Mouse (Mus musculus): ENCODE data around the gene Ppp2ca. TPM values are rescaled to one million over a fixed set of nuclear protein-coding genes. Genes with fewer than 3 reads are reported as not detected.

Gene Ppp2ca
- polyA plus RNA-seq, 1 experiment from 2014 or later, result 80.6 TPM

- Histone ChIP-seq H3K9ac (no peak overlapping the region), H3K9me3 (replicated peaks) (no peaks in the 10 kb centered on the region), H3K4me1 (peaks cover 15% of the 10 kb centered on the region), H3K4me3 (replicated peaks) (no peak overlapping the region), H3K36me3 (no peaks in the 10 kb centered on the region), H3K27me3 (no peaks in the 10 kb centered on the region), H3K4me2 (no peak overlapping the region), H3K27ac (no peak overlapping the region)
- WGBS, result 51% methylated on average over 19 of the region's 19 CpGs
- no peak for ATAC-seq (replicated peaks; ENCODE audit: low FRiP score)
Measured at GRCm38 (mm10) chr11:52075794-52076633, 22.5 kb upstream of the Ppp2ca start.

DNA sequence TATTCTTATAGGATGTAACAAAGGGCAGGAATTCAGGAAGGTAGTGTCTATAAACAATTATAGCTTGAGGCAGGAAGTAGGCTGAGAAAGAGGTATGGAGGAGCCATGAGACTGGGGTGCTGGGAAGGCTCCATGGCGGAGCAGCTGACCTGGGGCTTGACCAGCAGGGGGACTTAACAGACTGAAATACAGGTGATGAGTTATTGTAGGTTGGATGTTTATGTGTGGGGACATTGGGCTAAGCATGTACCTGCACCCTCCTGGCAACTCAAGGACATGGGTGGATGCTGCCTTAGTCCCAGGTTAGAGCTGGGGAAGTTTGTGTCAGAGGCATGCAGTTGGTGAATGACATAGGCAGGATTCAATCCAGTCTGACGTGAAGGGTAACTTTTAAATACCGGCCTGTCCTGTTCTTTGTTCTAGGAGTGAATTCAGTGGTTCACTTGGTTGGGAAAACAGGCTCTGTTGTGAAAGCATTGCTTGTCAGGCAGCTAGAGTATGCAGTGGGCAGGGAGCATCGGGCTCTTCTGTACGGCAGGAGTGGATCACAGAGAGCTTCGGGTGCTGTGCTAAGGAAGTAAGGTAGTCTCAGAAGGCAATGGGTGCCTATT is 21.6 kb upstream of the Ppp2ca start:
- no peak overlapping the region for H3K4me3 ChIP-seq (replicated peaks)
- H3K9me3 ChIP-seq (replicated peaks), result no peaks in the 10 kb centered on the region
- H3K27ac ChIP-seq, result no peak overlapping the region
- no peak overlapping the region for H3K4me2 ChIP-seq
- WGBS, result 80% methylated on average over 6 of the region's 6 CpGs
- no peak for ATAC-seq (replicated peaks; ENCODE audit: low FRiP score)
- H3K36me3 ChIP-seq, result no peaks in the 10 kb centered on the region
- H3K4me1 ChIP-seq, result peaks cover 15% of the 10 kb centered on the region
- H3K27me3 ChIP-seq, result no peaks in the 10 kb centered on the region
- H3K9ac ChIP-seq, result no peak overlapping the region

DNA sequence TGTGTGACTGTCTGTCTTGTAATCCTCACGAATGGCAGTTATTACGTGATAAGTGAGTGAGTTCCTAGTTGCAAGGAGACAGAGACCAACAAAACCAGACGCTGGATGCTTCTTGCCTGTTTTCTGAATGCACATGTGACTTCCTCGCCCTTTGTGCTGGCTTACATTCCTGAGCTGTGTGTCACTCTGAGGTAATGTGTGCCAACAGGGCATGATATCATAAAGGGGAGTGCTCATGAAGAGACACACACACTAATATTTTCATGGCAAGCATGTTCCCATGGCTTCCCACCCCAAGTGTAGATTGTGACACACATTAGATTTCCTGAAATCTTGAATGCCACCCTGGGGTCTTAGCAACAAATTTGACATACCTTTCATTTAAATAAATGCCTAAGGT is 20.5 kb upstream of the Ppp2ca start:
- Histone ChIP-seq H3K4me2 (no peak overlapping the region), H3K27me3 (no peaks in the 10 kb centered on the region), H3K36me3 (no peaks in the 10 kb centered on the region), H3K4me3 (replicated peaks) (no peak overlapping the region), H3K27ac (no peak overlapping the region), H3K9ac (no peak overlapping the region), H3K9me3 (replicated peaks) (no peaks in the 10 kb centered on the region), H3K4me1 (peaks cover 15% of the 10 kb centered on the region)
- 76% methylated on average over 4 of the region's 4 CpGs for WGBS
- no peak for ATAC-seq (replicated peaks; ENCODE audit: low FRiP score)

GRCm38 (mm10) chr11:52079978-52080377 is 18.5 kb upstream of the Ppp2ca start:
- Histone ChIP-seq H3K27me3 (no peaks in the 10 kb centered on the region), H3K9me3 (replicated peaks) (no peaks in the 10 kb centered on the region), H3K9ac (no peak overlapping the region), H3K27ac (peak overlapping the region; percentile 64), H3K36me3 (no peaks in the 10 kb centered on the region), H3K4me2 (no peak overlapping the region), H3K4me1 (peaks cover 15% of the 10 kb centered on the region), H3K4me3 (replicated peaks) (no peak overlapping the region)
- peak; percentile 73 for ATAC-seq (replicated peaks; ENCODE audit: low FRiP score)
- 15% methylated on average over 5 of the region's 5 CpGs for WGBS

- Histone ChIP-seq H3K27ac (peak overlapping the region; percentile 64; the same call in 1 of the 2 replicates), H3K27me3 (no peaks in the 10 kb centered on the region), H3K4me1 (peaks cover 14% of the 10 kb centered on the region), H3K4me2 (no peak overlapping the region), H3K9me3 (replicated peaks) (no peaks in the 10 kb centered on the region), H3K36me3 (no peaks in the 10 kb centered on the region), H3K9ac (no peak overlapping the region), H3K4me3 (replicated peaks) (no peak overlapping the region)
- WGBS, result 91% methylated on average over 2 of the region's 2 CpGs
- ATAC-seq (replicated peaks; ENCODE audit: low FRiP score), result no peak
Measured at GRCm38 (mm10) chr11:52080656-52081055, 17.8 kb upstream of the Ppp2ca start.

DNA sequence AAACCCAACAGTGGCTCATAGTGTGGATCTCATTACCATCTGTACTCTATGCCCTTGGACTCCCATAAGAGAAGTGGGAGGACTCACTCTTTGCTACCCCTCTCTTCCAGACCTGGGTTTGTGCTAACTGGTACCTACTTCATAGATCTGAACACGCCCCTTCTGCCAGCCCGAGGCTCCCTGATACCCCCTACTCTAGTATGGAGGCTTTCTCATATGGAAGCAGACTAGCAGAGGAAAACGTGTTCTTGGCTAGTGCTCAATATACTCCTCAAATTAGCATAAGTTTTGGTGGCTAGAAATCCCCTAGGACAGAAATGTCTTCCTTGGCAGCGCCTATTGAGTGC is 12.7 kb upstream of the Ppp2ca start:
- no peaks in the 10 kb centered on the region for H3K36me3 ChIP-seq
- H3K27ac ChIP-seq, result no peak overlapping the region
- no peak overlapping the region for H3K9ac ChIP-seq
- H3K4me2 ChIP-seq, result no peak overlapping the region
- no peaks in the 10 kb centered on the region for H3K27me3 ChIP-seq
- H3K4me3 ChIP-seq (replicated peaks), result no peak overlapping the region
- H3K4me1 ChIP-seq, result peaks cover 12% of the 10 kb centered on the region
- 76% methylated on average over 4 of the region's 4 CpGs for WGBS
- no peak for ATAC-seq (replicated peaks; ENCODE audit: low FRiP score)
- H3K9me3 ChIP-seq (replicated peaks), result no peaks in the 10 kb centered on the region

DNA sequence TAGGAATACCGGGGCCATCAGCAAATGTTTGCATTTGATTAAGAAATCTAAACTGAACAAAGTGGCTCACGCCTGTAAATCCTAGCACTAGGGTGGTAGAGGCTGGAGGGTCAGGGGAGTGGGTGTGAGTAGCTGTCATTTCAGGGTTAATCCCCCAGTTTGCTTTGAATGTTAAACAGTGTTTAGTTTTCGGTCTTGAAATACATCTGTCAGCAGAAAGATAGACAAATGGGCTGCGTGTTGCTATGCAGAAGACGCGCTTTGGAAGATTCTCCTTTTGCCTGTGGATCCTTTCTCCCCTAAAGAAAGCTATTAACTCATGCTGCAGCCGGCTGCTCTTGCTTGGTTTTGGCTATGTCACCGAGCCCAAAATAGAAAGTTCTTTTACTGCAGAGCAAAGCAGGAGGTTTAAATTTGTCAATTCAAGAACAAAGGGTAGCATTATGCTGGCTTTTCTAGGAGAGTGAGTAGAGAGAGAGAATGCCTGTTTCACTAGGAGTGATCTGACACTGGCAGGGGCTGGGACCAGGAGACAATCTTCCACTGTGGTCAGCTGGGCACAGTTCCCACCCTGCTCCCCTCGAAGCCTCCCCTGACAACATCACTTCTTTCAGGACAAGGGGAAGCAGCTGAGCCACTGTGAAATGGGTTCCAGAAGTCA is 12.1 kb upstream of the Ppp2ca start:
- H3K9me3 ChIP-seq (replicated peaks), result no peaks in the 10 kb centered on the region
- H3K9ac ChIP-seq, result no peak overlapping the region
- no peaks in the 10 kb centered on the region for H3K27me3 ChIP-seq
- 58% methylated on average over 9 of the region's 9 CpGs for WGBS
- H3K36me3 ChIP-seq, result no peaks in the 10 kb centered on the region
- no peak for ATAC-seq (replicated peaks; ENCODE audit: low FRiP score)
- no peak overlapping the region for H3K4me2 ChIP-seq
- H3K4me3 ChIP-seq (replicated peaks), result no peak overlapping the region
- H3K27ac ChIP-seq, result no peak overlapping the region
- H3K4me1 ChIP-seq, result peaks cover 12% of the 10 kb centered on the region

GRCm38 (mm10) chr11:52089291-52089690 is 9.2 kb upstream of the Ppp2ca start:
- ATAC-seq (replicated peaks; ENCODE audit: low FRiP score), result peak; percentile 43; the same call in 1 of the 2 replicates
- H3K4me2 ChIP-seq, result peak overlapping the region; percentile 44

GRCm38 (mm10) chr11:52091261-52091660 is 7.2 kb upstream of the Ppp2ca start:
- Histone ChIP-seq H3K36me3 (no peaks in the 10 kb centered on the region), H3K4me1 (peaks cover 12% of the 10 kb centered on the region), H3K27ac (no peak overlapping the region), H3K4me2 (no peak overlapping the region), H3K9ac (no peak overlapping the region), H3K27me3 (no peaks in the 10 kb centered on the region), H3K4me3 (replicated peaks) (no peak overlapping the region), H3K9me3 (replicated peaks) (no peaks in the 10 kb centered on the region)
- ATAC-seq (replicated peaks; ENCODE audit: low FRiP score), result no peak
- whole genome bisulfite sequencing, result 88% methylated on average over 9 of the region's 9 CpGs

More at GRCm38 (mm10) chr11:52089291-52089690, 9.2 kb upstream of the Ppp2ca start:
- H3K27ac ChIP-seq, result peak overlapping the region; percentile 60
- 28% methylated on average over 8 of the region's 8 CpGs for WGBS
- H3K27me3 ChIP-seq, result no peaks in the 10 kb centered on the region
- no peak overlapping the region for H3K9ac ChIP-seq
- no peak overlapping the region for H3K4me3 ChIP-seq (replicated peaks)
- H3K9me3 ChIP-seq (replicated peaks), result no peaks in the 10 kb centered on the region
- no peaks in the 10 kb centered on the region for H3K36me3 ChIP-seq
- peaks cover 12% of the 10 kb centered on the region for H3K4me1 ChIP-seq

- Histone ChIP-seq H3K9me3 (replicated peaks) (no peaks in the 10 kb centered on the region), H3K4me1 (peaks cover 11% of the 10 kb centered on the region), H3K9ac (no peak overlapping the region), H3K36me3 (no peaks in the 10 kb centered on the region), H3K27me3 (no peaks in the 10 kb centered on the region), H3K4me2 (no peak overlapping the region), H3K4me3 (replicated peaks) (no peak overlapping the region), H3K27ac (peak overlapping the region; percentile 48; the same call in 1 of the 2 replicates)
- ATAC-seq (replicated peaks; ENCODE audit: low FRiP score), result no peak
- WGBS, result 49% methylated on average over 5 of the region's 5 CpGs
Measured at GRCm38 (mm10) chr11:52094568-52094967, 3.9 kb upstream of the Ppp2ca start.

GRCm38 (mm10) chr11:52097016-52097415 is 1.5 kb upstream of the Ppp2ca start:
- peaks cover 25% of the 10 kb centered on the region for H3K4me1 ChIP-seq
- H3K4me2 ChIP-seq, result no peak overlapping the region
- no peak for ATAC-seq (replicated peaks; ENCODE audit: low FRiP score)
- peaks cover 3% of the 10 kb centered on the region; the same call in 1 of the 2 replicates for H3K36me3 ChIP-seq
- no peak overlapping the region for H3K27ac ChIP-seq
- no peaks in the 10 kb centered on the region for H3K9me3 ChIP-seq (replicated peaks)
- no peaks in the 10 kb centered on the region for H3K27me3 ChIP-seq
- no peak overlapping the region for H3K9ac ChIP-seq
- 70% methylated on average over 3 of the region's 3 CpGs for WGBS
- H3K4me3 ChIP-seq (replicated peaks), result no peak overlapping the region

DNA sequence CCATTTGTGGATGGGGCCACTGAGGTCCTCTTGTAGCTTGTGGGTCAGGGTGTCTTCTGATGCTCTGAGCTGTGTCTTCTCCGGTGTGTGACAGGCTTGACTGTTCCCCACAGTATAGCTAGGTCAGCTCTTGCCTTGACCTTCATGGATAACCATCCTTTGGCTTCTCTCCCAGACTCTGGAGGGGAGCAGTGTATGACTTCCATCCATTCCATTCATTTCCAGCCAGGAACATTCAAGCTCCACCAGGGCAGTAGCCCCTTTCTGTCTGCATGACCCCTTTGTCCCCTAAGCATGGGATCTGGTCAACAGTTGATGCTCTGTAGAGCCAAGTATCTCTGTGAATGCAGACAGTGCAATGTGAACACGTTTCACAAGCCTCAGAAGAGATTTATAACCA is 885 bp upstream of the Ppp2ca start:
- ATAC-seq (replicated peaks; ENCODE audit: low FRiP score), result no peak
- Histone ChIP-seq H3K4me1 (peaks cover 29% of the 10 kb centered on the region), H3K9ac (no peak overlapping the region; the same call in 1 of the 2 replicates), H3K27ac (peak overlapping the region; percentile 80; the same call in 1 of the 2 replicates), H3K36me3 (peaks cover 3% of the 10 kb centered on the region; the same call in 1 of the 2 replicates), H3K9me3 (replicated peaks) (no peaks in the 10 kb centered on the region), H3K4me3 (replicated peaks) (no peak overlapping the region), H3K4me2 (peak overlapping the region; percentile 66), H3K27me3 (no peaks in the 10 kb centered on the region)
- WGBS, result 62% methylated on average over 2 of the region's 2 CpGs
